Mouse (Mus musculus): Measurements from ENCODE around the gene Zmiz2.
"Not testable (repeated sequence)": the region's sequence is repeated elsewhere in the genome, so short reads cannot be mapped to it uniquely, and the experiment has no call there.

Gene Zmiz2

GRCm38 (mm10) chr11:6402515-6403510, 13.9 kb downstream of the Zmiz2 start:
- DNase-seq, result peak; percentile 59

GRCm38 (mm10) chr11:6403830-6404405, 15.0 kb downstream of the Zmiz2 start:
- DNase-seq, result no peak

GRCm38 (mm10) chr11:6404699-6405566, 16.1 kb downstream of the Zmiz2 start:
- no peak for DNase-seq

- DNase-seq, result no peak
Measured at GRCm38 (mm10) chr11:6405591-6406081, 16.8 kb downstream of the Zmiz2 start.

- peak; percentile 74 for DNase-seq
Measured at GRCm38 (mm10) chr11:6406251-6407161, 17.6 kb downstream of the Zmiz2 start.

GRCm38 (mm10) chr11:6407162-6407621, 18.3 kb downstream of the Zmiz2 start:
- no peak for DNase-seq

GRCm38 (mm10) chr11:6410050-6410602, 21.3 kb downstream of the Zmiz2 start:
- no peak for DNase-seq

- not testable (repeated sequence) for DNase-seq
Measured at GRCm38 (mm10) chr11:6410755-6411154, 21.9 kb downstream of the Zmiz2 start.

- peak; percentile 81 for DNase-seq
Measured at GRCm38 (mm10) chr11:6411684-6412083, 22.8 kb downstream of the Zmiz2 start.

- no peak for DNase-seq
Measured at GRCm38 (mm10) chr11:6413264-6413663, 24.4 kb downstream of the Zmiz2 start.

GRCm38 (mm10) chr11:6414751-6415550, 26.1 kb downstream of the Zmiz2 start, which contains the start of gene Ppia:
Gene Ppia (plus strand): TSS chr11:6415443.
- peak; percentile 55 for DNase-seq

- DNase-seq, result peak; percentile 96
Measured at GRCm38 (mm10) chr11:6415551-6416404, 26.9 kb downstream of the Zmiz2 start.

- DNase-seq, result peak; percentile 83
Measured at GRCm38 (mm10) chr11:6416405-6417034, 27.6 kb downstream of the Zmiz2 start.

- DNase-seq, result no peak
Measured at GRCm38 (mm10) chr11:6417069-6417468, 28.2 kb downstream of the Zmiz2 start.

GRCm38 (mm10) chr11:6417490-6417889, 28.6 kb downstream of the Zmiz2 start:
- no peak for DNase-seq

GRCm38 (mm10) chr11:6418751-6419150, 29.9 kb downstream of the Zmiz2 start:
- no peak for DNase-seq

- DNase-seq, result not testable (repeated sequence)
Measured at GRCm38 (mm10) chr11:6419156-6419555, 30.3 kb downstream of the Zmiz2 start.

- no peak for DNase-seq
Measured at GRCm38 (mm10) chr11:6420283-6420703, 31.4 kb downstream of the Zmiz2 start.

Measured in embryo, embryonic 11 days (tissue).